Mouse (Mus musculus) megakaryocyte, adult 5-6 weeks (primary cell): Measurements from ENCODE around the gene Ago3. TPM values are rescaled to one million over a fixed set of nuclear protein-coding genes. Genes with fewer than 3 reads are reported as not detected.

ENCODE experiments used
- ATAC-seq: 2 replicates; pipeline ENCODE4 v1.8.0; 2016; ENCODE audit warnings: mild to moderate bottlenecking, inconsistent platforms; ENCODE audit not compliant: poor library complexity, severe bottlenecking
- total RNA-seq, 2 experiments: library from RNA; stranded (forward) in 1 of 2; stranded (reverse) in 1 of 2; fragments of 153-499, 151-499 nt in 1 of 2; fragments of 221-1000, 200-1000 nt in 1 of 2; gene quantifications; 2 replicates each; pipeline versions ENCODE4 v1.2.3 to v1.2.4; 2015 to 2017

The Ago3 gene
- total RNA-seq, 2 experiments from 2014 or later: 6.1 to 11.2 TPM

- ATAC-seq: no peak
These were observed 116.2 kb downstream of the Ago3 start for GRCm38 (mm10) chr4:126313202-126313601.

DNA sequence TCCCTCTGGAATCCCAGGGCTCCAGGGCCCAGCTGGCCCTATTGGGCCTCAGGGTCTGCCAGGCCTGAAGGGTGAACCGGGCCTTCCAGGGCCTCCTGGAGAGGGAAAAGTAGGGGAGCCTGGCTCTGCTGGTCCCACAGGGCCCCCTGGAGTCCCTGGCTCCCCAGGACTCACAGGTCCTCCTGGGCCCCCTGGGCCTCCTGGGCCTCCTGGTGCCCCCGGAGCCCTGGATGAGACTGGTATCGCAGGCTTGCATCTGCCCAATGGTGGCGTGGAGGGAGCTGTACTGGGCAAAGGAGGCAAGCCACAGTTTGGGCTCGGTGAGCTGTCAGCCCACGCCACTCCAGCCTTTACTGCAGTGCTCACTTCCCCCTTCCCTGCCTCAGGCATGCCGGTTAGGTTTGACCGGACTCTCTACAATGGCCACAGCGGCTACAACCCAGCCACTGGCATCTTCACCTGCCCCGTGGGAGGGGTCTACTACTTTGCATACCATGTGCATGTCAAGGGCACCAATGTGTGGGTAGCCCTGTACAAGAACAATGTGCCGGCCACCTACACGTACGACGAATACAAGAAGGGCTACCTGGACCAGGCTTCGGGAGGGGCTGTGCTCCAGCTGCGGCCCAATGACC, 117.7 kb downstream of the Ago3 start:
- ATAC-seq: no peak

DNA sequence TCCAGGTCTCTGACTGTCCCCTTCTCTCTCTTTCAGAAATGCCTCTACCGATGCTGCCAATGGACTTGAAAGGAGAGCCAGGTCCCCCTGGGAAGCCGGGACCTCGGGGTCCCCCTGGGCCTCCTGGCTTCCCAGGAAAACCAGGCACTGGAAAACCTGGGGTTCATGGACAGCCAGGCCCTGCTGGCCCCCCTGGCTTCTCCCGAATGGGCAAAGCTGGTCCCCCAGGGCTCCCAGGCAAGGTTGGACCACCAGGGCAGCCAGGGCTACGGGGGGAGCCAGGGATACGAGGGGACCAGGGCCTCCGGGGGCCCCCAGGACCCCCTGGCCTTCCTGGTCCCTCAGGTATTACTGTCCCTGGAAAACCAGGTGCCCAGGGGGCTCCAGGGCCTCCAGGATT, 119.0 kb downstream of the Ago3 start:
- no peak for ATAC-seq

DNA sequence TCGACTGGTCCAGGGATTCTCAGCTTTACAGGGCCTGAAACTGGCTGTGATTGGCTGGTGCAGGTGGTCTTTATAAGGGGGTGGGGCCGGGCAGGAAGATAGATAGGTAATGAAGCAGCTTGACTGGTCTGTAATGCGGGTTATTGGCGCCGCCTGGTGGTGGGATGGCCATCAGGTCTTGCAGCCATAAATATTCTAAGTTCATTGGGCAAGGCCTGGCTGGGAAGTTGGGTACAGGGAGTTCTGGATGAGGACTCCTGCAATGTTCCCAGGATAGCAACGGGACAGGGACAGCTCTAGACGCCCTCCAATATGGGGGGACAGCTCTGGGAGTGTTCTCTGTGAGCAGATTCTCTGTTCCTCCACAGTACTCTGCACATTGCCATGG, 119.4 kb downstream of the Ago3 start:
- ATAC-seq: peak; percentile 77

DNA sequence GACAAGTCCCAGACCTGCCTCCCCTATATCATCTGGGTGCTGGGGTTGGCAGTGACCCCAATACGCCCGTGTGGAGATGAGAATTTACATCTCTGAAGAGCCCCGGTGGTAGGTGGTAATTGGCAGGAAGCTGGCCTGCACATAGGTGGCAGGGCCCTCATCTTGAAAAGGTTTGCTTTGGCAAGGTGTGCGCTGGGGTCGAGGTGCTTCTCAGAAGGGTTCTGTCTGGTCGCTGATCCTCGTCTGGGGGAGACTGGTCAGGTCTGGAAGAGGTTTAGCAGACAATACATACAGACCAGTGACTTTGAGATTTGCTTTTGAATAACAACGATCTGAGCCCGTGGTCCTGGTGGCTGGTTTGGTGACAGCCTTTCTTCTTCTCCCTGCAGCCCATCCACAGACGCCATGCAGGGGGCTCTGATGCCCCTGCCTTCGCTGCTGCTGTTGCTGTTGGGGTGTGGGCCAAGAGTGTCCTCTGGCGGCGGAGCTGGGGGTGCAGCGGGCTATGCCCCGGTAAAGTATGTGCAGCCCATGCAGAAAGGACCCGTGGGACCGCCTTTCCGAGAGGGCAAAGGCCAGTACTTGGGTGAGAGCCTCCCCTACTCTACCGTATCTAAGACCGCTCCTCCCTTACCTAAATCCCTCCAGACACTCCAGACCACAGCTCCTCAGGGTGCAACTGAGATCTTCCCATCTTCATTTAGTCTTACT, 120.0 kb downstream of the Ago3 start:
- ATAC-seq: no peak; the same call in 1 of the 2 replicates

DNA sequence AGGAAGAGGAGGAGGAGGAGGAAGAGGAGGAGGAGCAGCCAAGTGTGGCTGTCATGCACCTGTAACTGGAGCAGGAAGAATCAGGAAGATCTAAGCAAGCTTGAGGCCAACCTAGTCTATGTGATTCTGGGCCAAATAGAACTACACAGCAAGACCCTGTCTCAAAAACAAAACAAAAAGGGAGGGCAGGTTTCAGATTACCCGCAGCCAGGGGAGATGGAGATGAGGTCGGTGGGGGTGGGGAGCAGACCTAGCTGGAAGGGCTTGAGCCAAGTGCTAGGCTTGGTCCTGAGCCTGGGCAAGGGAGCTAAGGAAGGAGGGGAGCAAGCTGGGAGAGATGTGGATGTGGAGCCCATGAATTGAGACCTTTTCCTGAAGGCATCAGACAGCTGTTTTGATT, 122.5 kb downstream of the Ago3 start:
- ATAC-seq: no peak

DNA sequence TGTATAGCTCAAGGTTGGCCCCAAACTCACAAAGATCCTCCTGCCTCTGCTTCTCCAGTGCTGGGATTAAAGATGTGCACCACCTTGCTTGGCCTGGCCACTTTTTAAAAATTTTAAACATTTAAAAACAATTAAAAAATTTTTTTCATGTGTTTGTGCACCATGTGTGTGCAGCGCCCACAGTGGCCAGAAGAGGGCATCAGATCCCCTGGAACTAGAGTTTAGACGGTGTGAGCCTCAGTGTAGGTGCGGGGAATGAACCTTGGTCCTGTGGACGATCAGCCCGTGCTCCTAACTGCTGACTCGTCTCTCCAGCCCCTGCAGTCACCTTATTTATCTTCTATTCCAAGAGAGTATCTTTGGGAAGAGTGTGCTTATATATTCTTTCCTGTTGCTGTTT, 123.3 kb downstream of the Ago3 start:
- no peak for ATAC-seq

DNA sequence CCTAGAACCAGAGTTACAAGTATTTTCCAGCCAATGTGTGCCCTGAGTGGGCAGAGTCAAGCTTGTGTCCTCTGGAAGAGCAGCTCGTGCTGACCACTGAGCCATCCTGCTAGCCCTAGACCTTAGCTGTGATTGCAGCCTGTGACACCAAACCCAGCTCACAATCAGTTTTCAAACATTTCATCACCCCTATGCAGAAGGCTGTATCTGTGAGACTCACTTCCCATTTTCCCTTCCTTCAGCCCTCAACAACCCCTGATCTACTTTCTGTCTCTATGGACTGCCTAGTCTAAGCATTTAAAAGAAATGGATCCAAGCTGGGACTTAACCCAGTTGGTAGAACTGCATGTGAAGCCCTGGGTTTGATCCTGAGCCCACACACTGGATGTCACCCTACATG, 123.9 kb downstream of the Ago3 start:
- ATAC-seq: peak; percentile 55

DNA sequence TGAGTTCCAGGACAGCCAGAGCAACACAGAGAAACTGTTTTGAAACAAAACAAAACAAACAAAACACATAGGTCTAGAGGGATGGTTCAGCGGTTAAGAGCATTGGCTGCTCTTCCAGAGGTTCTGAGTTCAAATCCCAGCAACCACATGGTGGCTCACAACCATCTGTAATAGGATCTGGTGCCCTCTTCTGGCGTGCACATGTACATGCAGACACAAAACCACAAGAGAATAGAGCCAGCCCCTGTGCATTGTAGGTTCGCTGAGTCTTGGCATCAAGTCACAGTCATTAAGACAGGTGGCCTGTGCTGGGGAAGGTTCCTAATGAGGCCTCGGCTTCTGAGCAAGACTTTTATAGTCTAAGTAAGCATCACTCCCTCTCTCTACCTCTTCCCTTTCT, 125.5 kb downstream of the Ago3 start:
- ATAC-seq: no peak

- ATAC-seq: no peak
These were observed 127.6 kb downstream of the Ago3 start for GRCm38 (mm10) chr4:126301584-126302309.

GRCm38 (mm10) chr4:126300916-126301583, 128.3 kb downstream of the Ago3 start:
- no peak for ATAC-seq

DNA sequence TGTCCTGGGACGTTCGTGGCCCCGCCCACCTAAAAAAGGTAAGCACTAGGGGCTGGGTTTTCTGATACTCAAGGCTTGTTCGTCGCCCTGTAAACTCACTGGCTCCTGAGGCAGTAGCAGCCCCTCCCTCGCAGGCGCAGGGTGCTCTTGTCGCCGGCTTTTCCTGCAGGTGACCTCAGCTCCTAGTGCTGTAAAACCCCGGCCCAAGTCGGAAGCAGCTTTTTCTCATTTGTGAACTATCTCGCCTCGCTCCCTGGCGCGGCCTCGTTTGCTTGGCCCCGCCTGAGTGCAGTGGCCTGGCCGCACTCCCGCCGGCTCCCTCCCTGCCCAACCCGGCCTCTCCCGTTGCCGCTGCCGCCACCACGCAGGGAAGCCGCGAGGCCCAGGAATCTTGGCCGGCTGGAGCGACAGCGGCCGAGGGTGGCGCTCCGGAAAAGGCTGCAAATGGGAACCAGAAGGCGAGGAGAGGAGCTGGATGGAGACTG, 132.7 kb downstream of the Ago3 start:
- ATAC-seq: peak; percentile 34

DNA sequence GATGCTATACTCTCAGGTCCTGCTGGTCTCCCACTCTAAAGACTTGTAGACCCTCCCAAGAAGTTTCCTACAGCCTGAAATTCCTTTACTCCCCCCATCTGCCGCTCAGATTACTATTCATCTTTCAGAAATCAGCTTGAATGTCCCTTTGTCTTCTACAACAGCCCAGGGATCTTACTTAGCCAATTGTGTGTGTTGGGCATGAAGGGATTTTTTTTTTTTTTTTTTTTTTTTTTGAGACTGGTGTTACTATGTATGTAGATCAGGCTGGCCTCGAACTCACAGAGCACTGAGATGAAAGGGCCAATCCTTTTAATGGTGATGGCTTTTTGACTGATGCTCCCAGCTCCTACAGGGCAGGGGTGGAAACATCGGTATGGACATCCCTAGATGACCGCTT, 133.4 kb downstream of the Ago3 start:
- no peak for ATAC-seq

- ATAC-seq: no peak
These were observed 134.2 kb downstream of the Ago3 start for GRCm38 (mm10) chr4:126295152-126295551.

- no peak for ATAC-seq
These were observed 138.2 kb downstream of the Ago3 start for GRCm38 (mm10) chr4:126291196-126291595.

DNA sequence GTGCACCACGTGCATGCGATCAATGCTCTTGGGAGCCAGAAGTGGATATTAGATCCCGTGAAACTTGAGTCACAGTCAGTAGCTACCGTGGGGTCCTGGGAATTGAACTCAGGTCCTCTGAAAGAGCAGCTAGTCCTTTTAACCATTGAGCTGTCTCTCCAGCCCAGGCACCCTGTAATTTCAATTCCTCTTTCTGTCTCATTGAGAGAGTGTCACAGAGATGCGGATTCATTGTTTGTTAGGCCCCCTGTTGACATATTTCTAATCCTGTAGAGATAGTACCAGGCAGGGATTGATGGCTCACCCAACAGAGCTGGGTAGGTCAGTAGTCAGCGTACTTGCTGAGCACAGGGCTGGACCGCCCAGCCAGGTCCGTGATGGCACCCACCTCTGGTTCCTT, 139.0 kb downstream of the Ago3 start:
- ATAC-seq: no peak

DNA sequence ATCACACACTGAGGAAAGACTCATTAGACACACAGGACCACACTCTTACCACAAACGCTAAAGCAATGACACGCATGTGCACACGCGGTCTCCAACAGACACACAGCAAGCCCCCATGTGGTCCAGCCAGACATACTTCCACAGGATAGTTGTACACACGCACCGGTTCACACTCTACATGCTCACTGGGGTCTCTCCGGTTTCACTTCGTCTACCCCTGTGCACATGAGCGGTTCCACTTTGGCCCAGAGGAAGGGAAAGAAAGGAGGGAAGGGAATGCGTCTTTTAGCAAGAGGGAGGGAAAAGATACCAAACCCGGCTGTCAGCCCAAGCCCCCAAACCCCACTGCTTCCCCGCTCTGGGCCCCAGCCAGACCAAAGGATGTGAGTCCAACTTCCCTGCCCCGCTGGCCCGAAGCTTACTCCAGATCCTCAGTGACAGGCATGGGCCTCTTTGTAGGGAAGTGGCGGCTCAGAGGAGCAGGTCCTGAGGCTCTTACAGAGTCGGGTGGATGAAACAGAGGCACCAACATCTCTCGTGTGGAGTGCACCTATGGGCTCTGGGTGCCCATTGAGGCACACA, 141.2 kb downstream of the Ago3 start:
- ATAC-seq: no peak

GRCm38 (mm10) chr4:126287302-126287995, 141.9 kb downstream of the Ago3 start:
- no peak for ATAC-seq

- ATAC-seq: no peak
These were observed 142.9 kb downstream of the Ago3 start, which contains the start of gene Col8a2 for GRCm38 (mm10) chr4:126286492-126286891. Col8a2 (plus strand) TSS chr4:126286793.

DNA sequence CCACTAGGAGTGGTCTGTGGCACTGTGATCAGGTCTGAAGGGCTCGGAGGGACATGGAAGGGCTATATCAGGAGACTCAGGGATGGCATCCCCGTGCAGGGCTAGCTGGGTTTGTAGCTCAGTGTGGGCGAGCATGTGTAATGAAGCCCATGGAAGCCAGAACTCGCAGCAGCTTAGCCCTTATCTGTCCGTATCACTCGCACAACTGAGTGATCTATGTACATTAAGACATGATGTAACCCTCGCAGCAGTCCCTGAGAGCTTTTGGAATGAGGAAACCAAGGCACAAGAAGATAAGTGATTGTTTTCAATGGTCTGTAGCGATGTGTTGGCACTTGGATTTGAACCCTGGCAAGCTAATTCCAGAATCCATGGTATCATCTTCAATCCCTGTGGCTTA, 145.8 kb downstream of the Ago3 start:
- ATAC-seq: no peak
